Mouse (Mus musculus): ENCODE results near the gene Clec2e. TPM values are rescaled to one million over a fixed set of nuclear protein-coding genes. Genes with fewer than 3 reads are reported as not detected.

Clec2e gene
- polyA plus RNA-seq, 1 experiment = 22.5 TPM

GRCm38 (mm10) chr6:129065857-129066256 is 34.9 kb downstream of the Clec2e start:
- 89% methylated on average over 3 of the region's 3 CpGs for WGBS
- no peak for DNase-seq (ENCODE audit: low read depth, low spot score)

- DNase-seq (ENCODE audit: low read depth, low spot score) = no peak
- WGBS = 50% methylated on average over 3 of the region's 3 CpGs
Measured at GRCm38 (mm10) chr6:129065407-129065806, 35.3 kb downstream of the Clec2e start.

- no peak for DNase-seq (ENCODE audit: low read depth, low spot score)
Measured at GRCm38 (mm10) chr6:129058013-129058412, 42.7 kb downstream of the Clec2e start.

GRCm38 (mm10) chr6:129056237-129056636 is 44.5 kb downstream of the Clec2e start:
- WGBS = 81% methylated on average over 3 of the region's 3 CpGs
- no peak for DNase-seq (ENCODE audit: low read depth, low spot score)

GRCm38 (mm10) chr6:129051731-129052130 is 49.0 kb downstream of the Clec2e start:
- DNase-seq (ENCODE audit: low read depth, low spot score) = no peak
- 73% methylated on average over 5 of the region's 5 CpGs for whole genome bisulfite sequencing

GRCm38 (mm10) chr6:129051086-129051485 is 49.6 kb downstream of the Clec2e start:
- 94% methylated on average over 3 of the region's 3 CpGs for WGBS
- no peak for DNase-seq (ENCODE audit: low read depth, low spot score)

- WGBS = 22% methylated on average over 8 of the region's 8 CpGs
- no peak for DNase-seq (ENCODE audit: low read depth, low spot score)
Measured at GRCm38 (mm10) chr6:129049596-129050251, 51.0 kb downstream of the Clec2e start.

GRCm38 (mm10) chr6:129048857-129049473 is 51.7 kb downstream of the Clec2e start:
- 2% methylated on average over 13 of the region's 13 CpGs for whole genome bisulfite sequencing
- DNase-seq (ENCODE audit: low read depth, low spot score) = peak; percentile 31

GRCm38 (mm10) chr6:129048381-129048780 is 52.3 kb downstream of the Clec2e start:
- DNase-seq (ENCODE audit: low read depth, low spot score) = no peak
- 62% methylated on average over 4 of the region's 4 CpGs for WGBS

GRCm38 (mm10) chr6:129045601-129046000 is 55.1 kb downstream of the Clec2e start, which contains the start of gene Klrb1f:
Klrb1f (plus strand) TSS chr6:129045901.
- DNase-seq (ENCODE audit: low read depth, low spot score) = no peak
- 84% methylated on average over 2 of the region's 2 CpGs for WGBS

- no peak for DNase-seq (ENCODE audit: low read depth, low spot score)
Measured at GRCm38 (mm10) chr6:129042470-129042869, 58.2 kb downstream of the Clec2e start.

Other genes with a start within 250 kb of the Clec2e start
- 0.25 and 0.59 TPM in 2 replicates for gene Clec2i, start 213.3 kb downstream of the Clec2e start, polyA plus RNA-seq (2012; rRNA removed)
- 2.2 and 2.6 TPM in 2 replicates for gene BC035044, start 209.8 kb downstream of the Clec2e start, polyA plus RNA-seq (2012; rRNA removed)
- 0.21 TPM in 1 of 2 replicates, not detected in the other for gene Clec2g, start 166.5 kb downstream of the Clec2e start, polyA plus RNA-seq (2012; rRNA removed)
- 0.19 and 1.2 TPM in 2 replicates for gene Klrb1f, start 55.0 kb downstream of the Clec2e start, polyA plus RNA-seq (2012; rRNA removed)
- gene Clec2d, start 79.7 kb upstream of the Clec2e start, polyA plus RNA-seq (2012; rRNA removed) = 122 and 149 TPM in 2 replicates
- 1.5 and 1.7 TPM in 2 replicates for gene Cd69, start 174.5 kb upstream of the Clec2e start, polyA plus RNA-seq (2012; rRNA removed)
- not detected in 2 replicates for gene 4922502D21Rik, start 230.9 kb upstream of the Clec2e start, polyA plus RNA-seq (2012; rRNA removed)
- gene Clec12a, start 241.8 kb upstream of the Clec2e start, polyA plus RNA-seq (2012; rRNA removed) = 0.52 and 0.73 TPM in 2 replicates

All from large intestine, adult 2 months (tissue).